Mouse (Mus musculus): ENCODE data around the gene Pin1rt1. TPM values are rescaled to one million over a fixed set of nuclear protein-coding genes. Genes with fewer than 3 reads are reported as not detected.
A peak's percentile ranks its signal among the peaks of the same experiment; 100 is the strongest.

Gene Pin1rt1
- polyA plus RNA-seq (2015; fragmentation: Nextera tagmentation; extraction: Ambion mirVana) = 0.17 TPM in 1 of 2 replicates, not detected in the other

DNA sequence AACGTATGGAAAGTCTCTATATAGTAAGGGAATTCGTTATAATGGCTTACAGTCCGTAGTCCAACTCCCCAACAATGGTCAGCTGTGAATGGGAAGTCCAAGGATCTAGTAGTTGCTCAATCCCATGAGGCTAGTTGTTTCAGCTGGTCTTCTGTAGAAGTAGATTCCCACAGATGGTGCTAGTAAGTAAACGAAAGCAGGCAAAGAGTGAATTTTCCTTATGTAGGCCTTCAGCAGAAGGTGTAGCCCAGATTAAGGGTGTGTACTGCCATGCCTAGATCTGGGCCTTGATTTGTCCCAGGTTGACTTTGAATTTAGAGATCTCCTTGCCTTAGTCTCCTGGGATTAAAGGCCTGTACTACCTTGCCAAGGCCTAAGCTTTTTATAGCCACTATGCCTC, at the start of gene Pin1rt1:
TSS of gene Pin1rt1 (minus strand) at position 101 of the 400 bp plus-strand sequence.
- Histone ChIP-seq H3K27me3 (peaks cover 5% of the 10 kb centered on the region; the same call in 1 of the 2 replicates), H3K4me3 (replicated peaks) (no peak within 1 kb of the TSS), H3K9me3 (no peaks in the 10 kb centered on the region), H3K27ac (no peak within 1 kb of the TSS), H3K4me2 (replicated peaks) (no peak within 1 kb of the TSS), H3K9ac (replicated peaks) (no peak within 1 kb of the TSS), H3K36me3 (no peaks in the 10 kb centered on the region), H3K4me1 (replicated peaks) (peaks cover 7% of the 10 kb centered on the region)
- 91% methylated on average over 4 of the region's 4 CpGs for WGBS
- ATAC-seq = no peak

DNA sequence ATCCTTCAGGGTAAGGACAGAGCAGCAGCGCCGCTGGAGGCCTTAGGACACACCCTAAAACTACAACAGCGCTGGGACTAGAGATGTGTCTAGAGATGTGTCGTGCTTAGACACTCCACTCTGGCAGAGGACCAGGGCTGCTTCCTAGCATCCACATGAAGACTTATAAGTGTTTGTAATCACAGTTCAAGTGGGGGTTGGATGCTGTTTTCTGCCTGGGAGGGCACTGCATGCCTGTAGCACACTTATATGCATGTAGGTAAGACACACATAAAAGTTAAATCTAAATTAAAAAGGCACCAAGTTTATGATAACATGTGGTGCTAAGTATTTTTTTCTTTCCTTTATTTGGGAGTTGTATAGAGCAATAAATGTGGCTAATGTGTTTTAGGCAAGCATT, 47.8 kb upstream of the Pin1rt1 start:
- no peak overlapping the region for H3K27ac ChIP-seq
- H3K27me3 ChIP-seq = no peaks in the 10 kb centered on the region
- H3K9ac ChIP-seq (replicated peaks) = no peak overlapping the region
- no peaks in the 10 kb centered on the region for H3K4me1 ChIP-seq (replicated peaks)
- H3K9me3 ChIP-seq = no peaks in the 10 kb centered on the region
- 92% methylated on average over 4 of the region's 4 CpGs for WGBS
- peaks cover 61% of the 10 kb centered on the region for H3K36me3 ChIP-seq
- H3K4me2 ChIP-seq (replicated peaks) = no peak overlapping the region
- no peak for ATAC-seq
- no peak overlapping the region for H3K4me3 ChIP-seq (replicated peaks)

DNA sequence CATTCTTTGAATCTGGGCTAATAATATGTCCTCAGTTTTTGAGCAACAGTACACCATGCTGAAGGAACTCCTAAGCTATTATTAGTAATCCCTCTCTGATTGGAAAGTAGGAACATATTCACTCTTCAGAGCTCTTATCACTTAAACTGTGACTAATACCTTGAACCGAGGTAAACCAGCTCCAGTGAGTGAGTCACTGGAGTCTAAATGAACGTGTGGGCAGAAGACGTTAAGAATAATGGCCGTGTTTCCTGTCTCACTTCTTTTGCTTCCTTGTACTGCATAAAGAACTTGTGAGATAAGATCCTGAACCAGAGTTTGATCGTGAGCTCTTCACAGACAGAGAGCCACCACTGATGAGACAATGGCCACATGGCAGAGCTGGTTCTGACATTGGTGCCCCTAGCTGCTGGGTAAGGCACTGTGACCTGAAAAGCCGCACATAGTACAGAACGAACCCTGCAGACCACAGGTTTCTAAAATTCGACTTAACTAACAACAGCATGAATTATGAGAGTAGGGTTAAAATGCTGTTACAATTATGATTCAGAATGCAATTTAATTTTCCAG, 47.0 kb upstream of the Pin1rt1 start:
- H3K27me3 ChIP-seq = no peaks in the 10 kb centered on the region
- H3K4me2 ChIP-seq (replicated peaks) = no peak overlapping the region
- 92% methylated on average over 8 of the region's 8 CpGs for WGBS
- peaks cover 53% of the 10 kb centered on the region for H3K36me3 ChIP-seq
- H3K4me1 ChIP-seq (replicated peaks) = 0 out of 2 replicates have a peak, but pooled peaks cover 3% of the 10 kb centered on the region
- no peak for ATAC-seq
- H3K4me3 ChIP-seq (replicated peaks) = no peak overlapping the region
- H3K27ac ChIP-seq = no peak overlapping the region
- H3K9ac ChIP-seq (replicated peaks) = no peak overlapping the region
- H3K9me3 ChIP-seq = no peaks in the 10 kb centered on the region

DNA sequence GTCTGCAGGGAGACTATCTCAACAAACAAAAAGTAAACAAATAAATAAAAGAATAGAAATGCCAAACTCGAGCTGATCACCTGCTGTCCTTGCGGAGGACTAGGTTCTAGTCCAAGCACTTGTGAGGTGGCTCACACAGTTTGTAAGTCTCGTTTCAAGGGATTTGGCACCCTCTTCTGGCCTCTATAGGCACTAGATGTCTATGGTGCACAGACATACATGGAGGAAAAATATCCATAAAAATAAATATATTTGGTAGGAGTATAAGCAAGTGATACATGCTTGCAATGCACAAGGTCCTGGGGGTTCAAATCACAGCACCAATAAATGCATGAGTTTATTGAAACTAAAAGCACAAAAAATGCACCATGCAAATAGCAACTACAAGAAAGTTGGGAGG, 34.4 kb upstream of the Pin1rt1 start:
- no peak for ATAC-seq
- no peak overlapping the region for H3K27ac ChIP-seq
- WGBS = 64% methylated on average over 3 of the region's 3 CpGs
- H3K27me3 ChIP-seq = no peaks in the 10 kb centered on the region
- peaks cover 12% of the 10 kb centered on the region; the same call in 1 of the 2 replicates for H3K36me3 ChIP-seq
- no peak overlapping the region for H3K4me2 ChIP-seq (replicated peaks)
- H3K4me3 ChIP-seq (replicated peaks) = no peak overlapping the region
- no peak overlapping the region for H3K9ac ChIP-seq (replicated peaks)
- no peaks in the 10 kb centered on the region for H3K9me3 ChIP-seq
- no peaks in the 10 kb centered on the region for H3K4me1 ChIP-seq (replicated peaks)

DNA sequence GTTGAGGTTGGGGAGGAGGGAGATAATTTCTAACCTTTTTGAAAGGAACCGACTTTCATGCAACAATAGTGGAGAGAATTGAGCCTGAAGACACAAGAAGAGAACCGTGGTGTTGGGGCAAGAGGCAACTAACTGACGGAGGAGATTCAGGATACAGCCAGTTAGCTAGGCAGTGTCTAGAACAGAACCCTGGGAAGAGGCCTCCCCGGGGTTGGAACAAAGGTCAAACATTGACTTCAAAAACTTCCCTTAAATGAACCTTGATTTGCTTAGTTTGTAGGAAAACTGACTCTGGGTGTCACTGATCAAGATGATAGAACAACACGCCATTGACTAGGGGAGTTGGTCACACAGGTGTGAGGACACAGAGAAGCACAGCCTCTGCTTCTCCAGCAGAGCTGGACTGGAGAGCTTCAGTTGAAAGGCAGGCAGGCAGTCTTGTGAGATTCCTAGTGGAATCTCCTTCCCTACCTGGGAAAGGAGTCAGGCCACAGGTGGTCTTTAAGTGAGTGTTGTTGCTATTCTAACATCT, 32.5 kb upstream of the Pin1rt1 start:
- Histone ChIP-seq H3K27ac (no peak overlapping the region), H3K9ac (replicated peaks) (no peak overlapping the region), H3K36me3 (peaks cover 12% of the 10 kb centered on the region; the same call in 1 of the 2 replicates), H3K4me3 (replicated peaks) (no peak overlapping the region), H3K4me2 (replicated peaks) (no peak overlapping the region), H3K9me3 (no peaks in the 10 kb centered on the region), H3K27me3 (no peaks in the 10 kb centered on the region), H3K4me1 (replicated peaks) (no peaks in the 10 kb centered on the region)
- no peak for ATAC-seq
- 72% methylated on average over 5 of the region's 5 CpGs for WGBS

DNA sequence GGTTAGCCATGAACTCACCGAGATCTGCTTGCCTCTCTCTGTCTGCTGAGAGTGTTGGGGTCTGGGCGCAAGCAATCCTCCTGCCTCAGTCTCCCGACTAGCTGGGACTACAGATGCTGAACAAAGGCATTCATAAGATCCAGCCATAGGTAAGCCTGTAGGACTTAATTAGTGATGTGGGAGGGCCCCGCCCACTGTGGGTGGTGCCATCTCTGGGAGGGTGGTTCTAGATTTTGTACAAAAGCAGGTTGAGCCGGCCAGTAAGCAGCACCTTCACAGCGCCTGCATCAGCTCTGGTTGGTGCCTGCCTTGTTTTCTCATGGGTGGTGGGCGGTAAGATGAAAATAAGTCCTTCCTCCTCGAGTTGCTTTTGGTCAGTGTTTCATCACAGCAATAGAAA, 30.1 kb upstream of the Pin1rt1 start:
- 56% methylated on average over 8 of the region's 8 CpGs for WGBS

DNA sequence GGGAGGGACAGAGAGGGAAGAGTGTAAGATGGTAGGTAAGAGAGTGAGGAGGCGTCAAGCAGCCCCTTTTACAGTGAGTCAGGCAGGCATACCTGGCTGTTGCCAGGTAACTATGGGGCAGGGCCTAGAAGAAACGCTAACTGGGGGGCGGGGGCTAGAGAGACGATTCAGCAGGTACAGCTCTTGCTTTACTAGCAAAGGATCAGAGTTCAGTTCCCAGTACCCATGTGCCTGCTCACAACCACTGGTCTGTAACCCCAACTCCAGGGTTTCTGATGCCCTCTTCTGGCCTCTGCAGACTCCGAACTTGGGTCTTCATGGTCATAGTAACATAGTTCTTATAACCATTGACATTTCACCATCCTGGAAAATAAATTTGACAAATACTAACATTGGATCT, 27.8 kb upstream of the Pin1rt1 start:
- H3K36me3 ChIP-seq = no peaks in the 10 kb centered on the region
- H3K9ac ChIP-seq (replicated peaks) = no peak overlapping the region
- ATAC-seq = no peak
- no peaks in the 10 kb centered on the region for H3K9me3 ChIP-seq
- WGBS = 47% methylated on average over 5 of the region's 5 CpGs
- no peak overlapping the region for H3K4me2 ChIP-seq (replicated peaks)
- no peak overlapping the region for H3K27ac ChIP-seq
- peaks cover 29% of the 10 kb centered on the region for H3K27me3 ChIP-seq
- H3K4me1 ChIP-seq (replicated peaks) = peaks cover 20% of the 10 kb centered on the region
- H3K4me3 ChIP-seq (replicated peaks) = no peak overlapping the region

More for the DNA sequence above, 30.1 kb upstream of the Pin1rt1 start:
- Histone ChIP-seq H3K4me3 (replicated peaks) (no peak overlapping the region), H3K9ac (replicated peaks) (no peak overlapping the region), H3K9me3 (no peaks in the 10 kb centered on the region), H3K36me3 (no peaks in the 10 kb centered on the region), H3K27me3 (peaks cover 13% of the 10 kb centered on the region), H3K27ac (no peak overlapping the region), H3K4me2 (replicated peaks) (no peak overlapping the region), H3K4me1 (replicated peaks) (peaks cover 15% of the 10 kb centered on the region)
- ATAC-seq = no peak

DNA sequence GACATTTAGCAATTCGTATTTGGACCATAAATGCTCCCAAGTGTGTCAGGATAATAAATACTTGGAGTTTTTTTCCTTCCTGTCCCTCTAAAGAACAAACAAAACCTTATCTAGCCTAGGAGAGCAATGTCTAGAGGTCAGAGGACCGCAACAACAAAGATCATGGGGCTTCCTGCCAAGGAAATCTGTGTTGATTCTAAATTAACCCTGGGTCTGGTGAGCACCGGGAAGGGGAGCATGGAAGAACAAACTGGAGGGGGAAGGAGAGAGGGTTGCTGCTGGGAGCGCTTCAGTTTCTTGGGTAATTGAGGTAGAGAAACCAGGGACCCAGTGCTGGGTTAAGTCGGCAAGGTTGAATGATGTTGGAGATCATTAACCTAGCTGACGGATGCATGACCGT, 27.0 kb upstream of the Pin1rt1 start:
- 22% methylated on average over 7 of the region's 7 CpGs for WGBS
- Histone ChIP-seq H3K9ac (replicated peaks) (no peak overlapping the region; the same call in 1 of the 2 replicates), H3K4me1 (replicated peaks) (peaks cover 20% of the 10 kb centered on the region), H3K36me3 (no peaks in the 10 kb centered on the region), H3K9me3 (no peaks in the 10 kb centered on the region), H3K4me2 (replicated peaks) (peak overlapping the region; percentile 96), H3K27me3 (peaks cover 29% of the 10 kb centered on the region), H3K27ac (no peak overlapping the region), H3K4me3 (replicated peaks) (peak overlapping the region; percentile 74)
- ATAC-seq = no peak

DNA sequence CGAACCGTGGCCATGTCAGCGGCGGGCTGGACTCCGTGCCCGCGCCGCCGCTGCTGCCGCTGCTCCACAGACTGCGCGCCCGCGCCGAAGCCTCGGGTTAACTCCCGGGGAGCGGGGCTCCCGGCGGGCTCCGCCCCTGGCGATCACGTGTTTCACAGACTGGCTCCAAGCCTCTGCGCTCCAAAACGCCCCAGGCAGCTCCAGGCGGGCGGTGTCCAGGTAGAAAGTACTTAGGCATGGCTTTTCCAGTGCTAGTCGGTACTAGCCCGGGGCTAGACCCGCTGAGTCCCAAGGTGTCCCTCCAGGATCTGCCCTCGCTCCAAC, 26.5 kb upstream of the Pin1rt1 start, which contains the start of gene Depdc7:
TSS of gene Depdc7 (minus strand) at position 138 of the 324 bp plus-strand sequence.
- 1% methylated on average over 31 of the region's 31 CpGs for WGBS
- Histone ChIP-seq H3K4me1 (replicated peaks) (peaks cover 20% of the 10 kb centered on the region), H3K27ac (no peak within 1 kb of the TSS), H3K4me3 (replicated peaks) (peak within 1 kb of the TSS; percentile 74), H3K27me3 (peaks cover 29% of the 10 kb centered on the region), H3K4me2 (replicated peaks) (peak within 1 kb of the TSS; percentile 96), H3K9ac (replicated peaks) (peak within 1 kb of the TSS; percentile 73), H3K9me3 (no peaks in the 10 kb centered on the region), H3K36me3 (no peaks in the 10 kb centered on the region)
- peak; percentile 95; the same call in 1 of the 2 replicates for ATAC-seq

DNA sequence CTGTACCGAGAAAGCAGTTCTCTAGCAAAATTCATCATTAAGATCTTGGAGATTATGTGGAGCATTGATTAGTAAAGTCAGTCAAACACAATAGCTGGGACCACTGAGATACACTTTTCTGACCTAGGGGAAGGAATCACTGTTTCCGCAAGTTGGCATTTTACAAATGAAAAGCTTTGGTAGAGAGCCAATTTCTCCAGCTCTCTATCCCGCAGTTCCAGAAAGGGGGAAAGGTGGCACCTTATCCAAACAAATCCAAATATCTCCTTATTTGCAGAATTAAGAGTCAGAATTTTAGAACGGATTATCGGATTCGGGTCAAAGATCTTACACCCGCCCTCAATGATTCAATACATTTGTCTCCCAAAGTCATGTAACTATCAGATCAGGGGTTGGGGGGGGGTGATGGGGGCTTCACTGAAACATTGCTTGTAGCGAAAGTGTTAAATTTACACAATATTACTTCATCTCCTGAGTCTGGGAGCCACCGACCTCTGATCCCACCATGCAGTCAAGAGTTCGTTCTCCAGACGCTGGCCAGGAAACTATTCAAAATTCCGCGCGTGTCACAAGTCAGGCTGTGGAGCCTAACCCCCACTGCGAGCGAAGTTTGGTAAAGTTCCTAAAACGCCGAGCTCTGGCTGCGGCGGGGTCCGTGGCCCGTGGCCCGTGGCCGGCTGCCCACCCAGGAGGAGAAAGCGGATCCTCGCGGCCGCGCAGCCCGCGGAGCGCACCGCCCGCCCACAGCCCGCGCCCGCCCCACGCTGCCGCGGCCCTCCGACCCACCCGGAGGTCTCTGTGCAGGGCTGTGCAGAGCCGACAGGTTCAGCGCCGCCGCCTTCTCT, 25.9 kb upstream of the Pin1rt1 start:
- no peak overlapping the region for H3K27ac ChIP-seq
- H3K27me3 ChIP-seq = peaks cover 29% of the 10 kb centered on the region
- ATAC-seq = no peak; the same call in 1 of the 2 replicates
- peak overlapping the region; percentile 74 for H3K4me3 ChIP-seq (replicated peaks)
- H3K9ac ChIP-seq (replicated peaks) = peak overlapping the region; percentile 73
- WGBS = 4% methylated on average over 41 of the region's 46 CpGs
- H3K36me3 ChIP-seq = no peaks in the 10 kb centered on the region
- peak overlapping the region; percentile 96 for H3K4me2 ChIP-seq (replicated peaks)
- no peaks in the 10 kb centered on the region for H3K9me3 ChIP-seq
- H3K4me1 ChIP-seq (replicated peaks) = peaks cover 20% of the 10 kb centered on the region

DNA sequence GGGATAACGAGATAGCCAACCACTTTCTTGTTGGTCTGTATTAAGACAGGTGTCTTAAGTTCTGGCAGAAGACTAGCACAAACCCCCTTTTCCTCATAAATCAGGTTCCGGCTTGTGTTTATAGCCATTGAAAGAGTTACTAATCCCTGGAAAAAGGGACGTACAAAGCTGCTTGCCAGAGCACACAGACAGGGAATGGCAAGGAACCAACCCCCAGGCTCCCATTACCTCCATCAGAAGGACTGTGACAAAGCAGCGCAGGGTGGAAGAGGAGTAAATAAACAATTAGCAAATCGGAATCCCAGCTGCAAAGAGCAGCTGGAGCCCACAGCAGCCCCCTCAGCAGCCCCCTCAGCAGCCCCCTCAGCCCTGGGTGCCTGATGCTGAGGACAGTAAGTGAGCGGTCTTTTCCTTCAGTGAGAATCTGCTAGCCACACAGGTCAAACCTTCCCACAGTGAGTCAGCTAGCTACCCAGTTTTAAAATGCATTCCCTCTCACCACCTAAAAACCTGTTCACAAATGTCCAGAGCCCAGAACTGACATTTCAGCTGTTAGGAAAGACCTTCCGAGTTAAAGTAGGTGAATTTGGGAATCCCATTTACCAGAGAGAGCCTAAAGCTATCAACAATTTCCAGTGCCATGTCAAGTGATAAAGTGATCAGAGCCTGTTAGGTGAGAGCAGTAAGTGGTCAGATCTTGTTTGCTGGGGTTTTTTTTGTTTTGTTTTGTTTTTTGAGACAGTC, 25.0 kb upstream of the Pin1rt1 start:
- Histone ChIP-seq H3K9ac (replicated peaks) (no peak overlapping the region), H3K4me1 (replicated peaks) (peaks cover 20% of the 10 kb centered on the region), H3K27ac (no peak overlapping the region), H3K4me2 (replicated peaks) (0 out of 2 replicates have a peak overlapping the region, but pooled peaks have one; percentile 5), H3K9me3 (no peaks in the 10 kb centered on the region), H3K27me3 (peaks cover 29% of the 10 kb centered on the region), H3K4me3 (replicated peaks) (no peak overlapping the region), H3K36me3 (no peaks in the 10 kb centered on the region)
- 26% methylated on average over 7 of the region's 7 CpGs for WGBS
- no peak for ATAC-seq

Measured in midbrain, embryonic 13.5 days (tissue).